Mouse (Mus musculus) testis, adult 2 months (tissue): ENCODE results near the gene Opn1sw.

Experiments used
- CTCF ChIP-seq: fragments of 200-500 bp; IDR thresholded peaks from 2 replicates; pipeline ENCODE4 v1.5.1; 2012; ENCODE audit warnings: low read depth, mild to moderate bottlenecking, inconsistent platforms, low read length, moderate library complexity; ENCODE audit not compliant: control insufficient read depth, insufficient read depth, insufficient replicate concordance
- POLR2A ChIP-seq: fragments of 200-500 bp; IDR thresholded peaks from 2 replicates; pipeline ENCODE4 v1.6.1; 2012; ENCODE audit warnings: low read depth, mild to moderate bottlenecking, inconsistent platforms, low read length, moderate library complexity; ENCODE audit not compliant: control insufficient read depth

GRCm38 (mm10) chr6:29389425-29389824 lies 1.2 kb upstream of the Opn1sw start:
- no peak for TF ChIP-seq CTCF
- TF ChIP-seq POLR2A: no peak
